Mouse (Mus musculus) G1E (cell line): ENCODE data around the gene Mmgt2.

Experiments used
- CTCF ChIP-seq: IDR thresholded peaks from 2 replicates; pipeline ENCODE4 v1.5.1; 2012; ENCODE audit warnings: low read depth, low read length, inconsistent platforms, mixed read lengths
- GATA1 ChIP-seq: IDR thresholded peaks from 2 replicates; pipeline ENCODE4 v1.6.1; 2012; ENCODE audit warnings: borderline replicate concordance, low read length, inconsistent platforms, mixed read lengths
- GATA2 ChIP-seq: IDR thresholded peaks from 2 replicates; pipeline ENCODE4 v1.6.1; 2012; ENCODE audit warnings: low read depth, low read length, inconsistent platforms, borderline replicate concordance

DNA sequence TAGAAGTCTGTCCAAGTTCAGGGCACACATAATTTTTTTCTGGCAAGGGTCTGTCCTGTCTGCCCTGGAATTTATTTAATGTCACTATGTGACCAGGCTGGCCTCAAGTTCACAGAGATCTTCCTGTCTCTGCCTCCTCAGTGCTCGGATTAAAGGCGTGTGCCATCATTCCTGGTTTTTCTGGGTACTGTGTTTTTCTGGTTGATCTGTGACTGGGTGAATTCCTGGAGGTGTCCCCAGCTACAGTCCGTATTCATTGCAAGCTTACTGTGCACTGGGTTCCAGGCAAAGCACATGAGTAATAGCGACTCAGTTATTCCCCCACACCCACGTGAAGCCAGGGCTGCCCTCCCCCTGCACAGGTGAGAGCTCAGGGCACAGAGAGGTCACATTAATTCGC, 38.2 kb upstream of the Mmgt2 start:
- TF ChIP-seq GATA1 (no peak), CTCF (no peak), GATA2 (no peak)
